Mouse (Mus musculus) embryonic facial prominence, embryonic 10.5 days (tissue): ENCODE measurements around the gene Bmp8a. TPM values are rescaled to one million over a fixed set of nuclear protein-coding genes. Genes with fewer than 3 reads are reported as not detected.
A peak's percentile ranks its signal among the peaks of the same experiment; 100 is the strongest.
"Not testable (repeated sequence)": the region's sequence is repeated elsewhere in the genome, so short reads cannot be mapped to it uniquely, and the experiment has no call there.

Experiments
- DNase-seq: peaks from one replicate; pipeline ENCODE4 v3.0.0-alpha.2; 2017; ENCODE audit warnings: low spot score
- H3K27ac ChIP-seq: fragments of 300-500 bp; sonication (generic); replicated peaks from 2 replicates; pipeline ENCODE4 v1.5.1; 2016; ENCODE audit warnings: mild to moderate bottlenecking
- H3K27me3 ChIP-seq: fragments of 300-500 bp; sonication (generic); replicated peaks from 2 replicates; pipeline ENCODE4 v1.6.1; 2016; ENCODE audit warnings: low read depth, mild to moderate bottlenecking; ENCODE audit not compliant: poor library complexity, severe bottlenecking
- H3K36me3 ChIP-seq: fragments of 300-500 bp; sonication (generic); replicated peaks from 2 replicates; pipeline ENCODE4 v1.6.1; 2016; ENCODE audit warnings: mild to moderate bottlenecking, moderate library complexity
- H3K4me1 ChIP-seq: fragments of 300-500 bp; sonication (generic); 2 replicates; pipeline ENCODE4 v1.6.1; 2016
- H3K4me3 ChIP-seq: fragments of 300-500 bp; sonication (generic); 2 replicates; pipeline ENCODE4 v1.5.1; 2016; ENCODE audit warnings: mild to moderate bottlenecking, moderate library complexity
- H3K9me3 ChIP-seq: fragments of 300-500 bp; sonication (generic); 2 replicates; pipeline ENCODE4 v1.6.1; 2016; ENCODE audit warnings: mild to moderate bottlenecking
- WGBS: fragments of 180-500 bp; shearing (Covaris S2); methylation state at CpG from one replicate; pipeline ENCODE4 v1.1.7; 2016; 5-methylcytosine and 5-hydroxymethylcytosine counted together
- polyA plus RNA-seq: library from polyadenylated mRNA; unstranded; fragments of >200 nt; fragmentation: Nextera tagmentation; extraction: Ambion mirVana; gene quantifications from 2 replicates; pipeline ENCODE4 v1.2.1, GENCODE M21; 2016

Gene Bmp8a
- polyA plus RNA-seq, 1 experiment from 2014 or later: not detected

DNA sequence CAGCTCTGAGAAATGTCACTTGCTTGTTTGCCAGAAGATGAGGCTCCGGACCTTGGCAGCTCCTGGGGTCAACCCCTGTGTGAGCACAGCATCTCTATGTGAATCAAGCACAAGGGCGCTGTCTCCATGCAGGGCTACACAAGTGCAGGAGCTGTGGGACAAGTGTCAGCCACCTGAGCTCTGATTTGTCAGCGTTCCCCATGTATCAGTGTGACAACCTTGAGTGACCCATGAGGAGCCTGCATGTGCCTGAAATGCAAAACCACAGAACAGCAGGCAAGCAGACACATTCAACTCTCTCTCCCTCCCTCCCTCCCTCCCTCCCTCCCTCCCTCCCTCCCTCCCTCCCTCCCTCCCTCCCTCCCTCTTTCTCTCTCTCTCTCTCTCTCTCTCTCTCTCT, 15.4 kb downstream of the Bmp8a start:
- 44% methylated on average over 3 of the region's 3 CpGs for WGBS
- no peak for DNase-seq
- Histone ChIP-seq H3K9me3 (0 out of 2 replicates have a peak, but pooled peaks cover 1% of the 10 kb centered on the region), H3K4me1 (peaks cover 10% of the 10 kb centered on the region; the same call in 1 of the 2 replicates), H3K27me3 (peaks cover 27% of the 10 kb centered on the region), H3K4me3 (no peak overlapping the region), H3K36me3 (no peaks in the 10 kb centered on the region), H3K27ac (no peak overlapping the region)

DNA sequence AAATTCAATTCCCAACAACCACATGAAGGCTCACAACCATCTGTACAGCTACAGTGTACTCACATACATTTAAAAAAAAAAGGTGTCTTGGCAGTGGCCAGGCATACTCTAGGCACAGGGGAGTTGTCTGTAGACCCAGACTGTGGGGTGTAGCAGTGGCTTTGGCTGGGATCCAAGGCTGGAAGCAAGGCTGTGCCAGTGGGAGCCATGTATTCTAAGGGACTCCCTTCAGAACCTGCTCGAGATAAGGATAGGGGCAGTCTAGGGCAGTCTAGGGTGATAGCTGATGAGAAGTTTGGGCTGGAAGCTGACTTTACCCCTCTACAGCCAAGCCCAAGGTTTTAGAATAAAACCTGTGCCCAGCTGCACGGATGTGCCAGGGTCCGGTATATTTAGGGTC, 17.0 kb downstream of the Bmp8a start:
- WGBS: 89% methylated on average over 3 of the region's 3 CpGs
- Histone ChIP-seq H3K9me3 (0 out of 2 replicates have a peak, but pooled peaks cover 5% of the 10 kb centered on the region), H3K27ac (no peak overlapping the region), H3K4me1 (peaks cover 10% of the 10 kb centered on the region; the same call in 1 of the 2 replicates), H3K4me3 (no peak overlapping the region), H3K36me3 (no peaks in the 10 kb centered on the region), H3K27me3 (peaks cover 38% of the 10 kb centered on the region)
- no peak for DNase-seq

DNA sequence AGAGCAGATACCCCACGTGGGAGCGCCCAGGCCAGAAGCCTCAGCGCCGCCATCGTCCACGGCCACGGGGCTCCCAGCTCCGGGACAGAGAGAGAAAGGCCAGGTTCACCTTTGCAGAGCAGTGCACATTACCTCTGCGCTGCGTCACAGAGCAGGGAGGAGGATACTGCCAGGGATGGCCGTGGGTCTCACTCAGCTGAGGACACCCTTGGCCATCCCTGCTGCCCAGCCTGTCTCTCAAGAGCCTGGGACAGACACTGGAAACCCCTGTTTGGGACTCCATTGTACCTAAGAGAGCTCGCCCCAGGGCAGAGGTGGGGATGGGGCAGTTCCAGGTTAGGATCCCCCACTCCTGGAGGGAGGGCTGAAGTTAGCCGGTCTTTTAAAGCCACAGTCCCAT, 19.5 kb downstream of the Bmp8a start, which contains the start of gene Oxct2a:
Gene Oxct2a, minus strand, starts transcription at position 101 of the 400 bp plus-strand sequence.
- H3K36me3 ChIP-seq: no peaks in the 10 kb centered on the region
- no peak within 1 kb of the TSS for H3K27ac ChIP-seq
- 0 out of 2 replicates have a peak, but pooled peaks cover 5% of the 10 kb centered on the region for H3K9me3 ChIP-seq
- WGBS: 9% methylated on average over 13 of the region's 13 CpGs
- H3K27me3 ChIP-seq: peaks cover 38% of the 10 kb centered on the region
- peak within 1 kb of the TSS; percentile 44 for H3K4me3 ChIP-seq
- peaks cover 18% of the 10 kb centered on the region for H3K4me1 ChIP-seq
- DNase-seq: peak; percentile 37

DNA sequence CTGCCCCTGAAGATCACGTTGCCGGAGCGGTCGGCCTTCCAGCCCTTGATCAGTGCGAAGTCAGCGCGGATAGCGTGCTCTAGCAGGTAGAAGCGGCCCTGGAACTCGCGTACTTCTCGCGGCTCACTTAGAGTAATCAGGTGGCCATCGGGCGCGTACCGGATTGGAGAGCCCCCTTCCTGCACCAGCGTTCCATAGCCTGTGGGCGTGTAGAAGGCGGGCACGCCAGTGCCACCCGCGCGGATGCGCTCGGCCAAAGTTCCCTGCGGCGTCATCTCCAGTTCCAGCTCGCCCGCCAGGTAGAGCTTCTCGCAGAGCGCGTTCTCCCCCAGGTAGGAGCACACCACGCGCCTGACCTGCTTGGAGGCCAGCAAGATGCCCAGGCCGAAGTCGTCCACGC, 20.1 kb downstream of the Bmp8a start:
- peaks cover 38% of the 10 kb centered on the region for H3K27me3 ChIP-seq
- not testable (repeated sequence) for H3K36me3 ChIP-seq, H3K9me3 ChIP-seq, H3K27ac ChIP-seq
- peaks cover 18% of the 10 kb centered on the region for H3K4me1 ChIP-seq
- H3K4me3 ChIP-seq: peak overlapping the region; percentile 44
- WGBS: 15% methylated on average over 33 of the region's 38 CpGs
- DNase-seq: peak; percentile 32

DNA sequence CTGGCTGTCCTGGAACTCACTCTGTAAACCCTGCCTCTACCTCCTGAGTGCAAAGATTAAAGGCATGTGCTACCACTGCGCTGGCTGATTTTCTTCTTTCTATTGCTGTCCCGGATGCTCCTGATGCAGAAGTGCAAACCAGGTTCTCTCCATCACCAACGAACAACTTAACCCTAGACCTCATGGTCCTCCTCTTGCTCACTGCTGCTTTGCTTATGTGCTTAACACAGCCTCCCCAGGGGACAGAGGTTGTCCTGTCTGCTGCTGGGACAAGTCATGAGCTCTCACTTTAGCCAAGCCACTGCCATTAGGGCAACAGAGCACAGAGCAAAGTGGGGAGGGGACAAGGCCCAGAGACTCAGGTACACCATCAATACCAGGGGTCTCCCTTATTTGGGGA, 28.6 kb downstream of the Bmp8a start:
- peaks cover 19% of the 10 kb centered on the region for H3K4me1 ChIP-seq
- 85% methylated on average over 3 of the region's 3 CpGs for WGBS
- no peak for DNase-seq
- H3K9me3 ChIP-seq: 0 out of 2 replicates have a peak, but pooled peaks cover 3% of the 10 kb centered on the region
- no peak overlapping the region for H3K4me3 ChIP-seq
- H3K27ac ChIP-seq: no peak overlapping the region
- no peaks in the 10 kb centered on the region for H3K27me3 ChIP-seq
- H3K36me3 ChIP-seq: peaks cover 3% of the 10 kb centered on the region; the same call in 1 of the 2 replicates

DNA sequence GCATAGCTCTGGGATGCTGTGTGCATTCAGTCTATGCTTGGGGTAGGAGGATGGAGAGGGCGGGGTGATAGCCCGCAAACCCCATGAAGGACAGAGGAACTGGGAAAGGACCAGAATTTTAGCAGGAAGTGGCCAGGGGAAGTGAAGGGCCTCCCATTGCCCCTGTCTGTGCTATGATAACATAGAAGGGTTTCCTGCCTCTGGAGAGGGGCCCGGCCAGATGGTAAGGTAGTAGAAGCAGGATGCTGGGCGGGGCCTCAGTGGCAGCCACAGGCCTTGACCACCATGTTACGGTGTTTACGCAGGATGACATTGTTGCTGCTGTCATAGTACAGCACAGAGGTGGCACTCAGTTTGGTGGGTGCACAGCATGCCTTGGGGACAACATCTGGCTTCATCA, 30.0 kb downstream of the Bmp8a start:
- 0 out of 2 replicates have a peak, but pooled peaks cover 3% of the 10 kb centered on the region for H3K9me3 ChIP-seq
- H3K27ac ChIP-seq: no peak overlapping the region
- peaks cover 23% of the 10 kb centered on the region for H3K4me1 ChIP-seq
- no peaks in the 10 kb centered on the region for H3K27me3 ChIP-seq
- WGBS: 81% methylated on average over 6 of the region's 6 CpGs
- peaks cover 3% of the 10 kb centered on the region; the same call in 1 of the 2 replicates for H3K36me3 ChIP-seq
- no peak overlapping the region for H3K4me3 ChIP-seq
- DNase-seq: no peak

DNA sequence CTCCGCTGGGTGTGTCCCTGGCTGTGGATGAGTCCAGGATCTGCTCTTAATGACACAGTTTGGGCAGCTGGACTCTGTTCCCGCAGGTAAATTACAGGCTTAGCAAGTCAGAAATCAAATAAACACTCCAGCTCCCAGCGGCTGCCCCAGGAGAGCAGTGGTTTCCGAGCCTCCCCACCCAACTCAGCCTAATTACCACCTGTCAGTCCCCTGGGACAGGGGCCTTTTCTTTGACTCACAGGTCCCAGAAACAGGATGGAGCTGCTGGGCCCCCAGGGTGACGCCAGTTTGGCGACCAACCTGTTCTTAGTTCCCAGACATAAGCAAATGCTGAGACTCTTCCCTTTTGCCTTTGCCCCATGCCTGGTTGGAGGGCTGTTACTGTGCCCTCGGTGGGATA, 31.2 kb downstream of the Bmp8a start:
- H3K4me1 ChIP-seq: peaks cover 25% of the 10 kb centered on the region
- no peak overlapping the region for H3K27ac ChIP-seq
- WGBS: 74% methylated on average over 7 of the region's 7 CpGs
- DNase-seq: no peak
- H3K4me3 ChIP-seq: no peak overlapping the region
- H3K36me3 ChIP-seq: peaks cover 7% of the 10 kb centered on the region
- no peaks in the 10 kb centered on the region for H3K27me3 ChIP-seq
- H3K9me3 ChIP-seq: 0 out of 2 replicates have a peak, but pooled peaks cover 3% of the 10 kb centered on the region

DNA sequence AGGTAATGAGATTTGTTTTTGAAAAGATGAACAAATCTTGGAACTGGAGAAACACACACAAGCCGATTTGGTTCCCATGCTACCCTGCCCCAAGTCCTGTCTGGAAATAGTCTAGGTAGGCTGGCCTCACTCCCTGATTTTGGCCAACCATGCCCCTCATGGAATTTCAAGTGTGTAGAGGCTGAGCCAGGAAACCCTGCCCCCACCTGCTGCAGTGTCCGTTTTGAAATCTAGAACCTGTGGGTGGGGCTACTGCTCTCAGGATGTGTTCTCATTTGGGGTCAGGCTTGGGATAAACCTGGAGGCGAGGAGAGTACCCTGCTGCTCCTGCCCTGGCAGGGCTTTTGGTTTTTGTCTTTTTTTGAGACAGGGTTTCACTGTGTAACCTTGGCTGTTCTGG, 34.8 kb downstream of the Bmp8a start:
- 62% methylated on average over 3 of the region's 3 CpGs for WGBS
- H3K27ac ChIP-seq: no peak overlapping the region
- no peak overlapping the region for H3K4me3 ChIP-seq
- H3K9me3 ChIP-seq: 0 out of 2 replicates have a peak, but pooled peaks cover 5% of the 10 kb centered on the region
- H3K36me3 ChIP-seq: peaks cover 30% of the 10 kb centered on the region
- no peaks in the 10 kb centered on the region for H3K27me3 ChIP-seq
- no peak for DNase-seq
- H3K4me1 ChIP-seq: peaks cover 19% of the 10 kb centered on the region

DNA sequence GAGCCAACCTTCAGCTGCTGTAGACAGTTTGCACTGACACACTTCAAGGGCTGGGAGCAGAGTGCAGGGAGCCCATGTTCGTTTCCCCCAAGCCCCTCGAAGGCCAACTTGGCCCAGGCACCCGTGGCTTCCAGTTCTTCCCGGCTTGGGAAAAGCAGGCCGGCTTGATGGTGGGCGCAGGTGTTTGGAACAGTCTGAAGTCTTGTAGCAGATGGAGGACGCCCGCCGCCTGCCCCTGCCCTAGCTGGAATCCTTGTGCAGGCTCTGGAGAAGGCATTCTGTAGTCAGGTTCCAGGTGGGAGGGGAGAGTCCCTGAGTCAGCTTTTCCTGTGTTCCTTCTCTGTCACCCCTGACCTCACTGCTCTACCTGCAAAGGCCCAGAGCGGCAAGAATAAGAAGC, 36.1 kb downstream of the Bmp8a start:
- H3K4me1 ChIP-seq: peaks cover 12% of the 10 kb centered on the region; the same call in 1 of the 2 replicates
- H3K27ac ChIP-seq: no peak overlapping the region
- H3K9me3 ChIP-seq: 0 out of 2 replicates have a peak, but pooled peaks cover 5% of the 10 kb centered on the region
- H3K36me3 ChIP-seq: peaks cover 43% of the 10 kb centered on the region
- no peak for DNase-seq
- WGBS: 91% methylated on average over 10 of the region's 10 CpGs
- H3K27me3 ChIP-seq: no peaks in the 10 kb centered on the region
- no peak overlapping the region for H3K4me3 ChIP-seq

DNA sequence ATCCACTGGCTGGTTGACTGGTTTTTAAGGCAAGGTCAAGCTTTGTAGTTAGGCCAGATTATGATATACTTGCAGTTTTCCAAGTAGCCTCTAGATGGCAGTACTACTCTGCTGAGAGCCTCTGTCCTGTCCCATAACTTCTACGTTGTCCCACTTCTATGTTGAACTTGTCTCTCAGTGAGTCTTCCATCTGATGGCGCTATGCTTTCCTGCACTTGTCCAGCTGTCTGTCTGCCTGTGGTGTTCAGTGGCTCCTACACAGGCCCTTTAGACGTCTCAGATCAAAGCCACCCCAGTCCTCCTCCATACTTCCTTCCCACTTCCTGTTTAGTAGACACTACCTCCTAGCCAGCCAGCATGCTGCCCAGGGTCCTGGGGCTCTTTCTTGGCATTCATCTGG, 37.3 kb downstream of the Bmp8a start:
- Histone ChIP-seq H3K27ac (no peak overlapping the region), H3K36me3 (peaks cover 53% of the 10 kb centered on the region), H3K4me1 (peaks cover 8% of the 10 kb centered on the region; the same call in 1 of the 2 replicates), H3K4me3 (no peak overlapping the region), H3K9me3 (0 out of 2 replicates have a peak, but pooled peaks cover 2% of the 10 kb centered on the region), H3K27me3 (no peaks in the 10 kb centered on the region)
- WGBS: 40% methylated on average over 3 of the region's 3 CpGs
- peak; percentile 32 for DNase-seq

DNA sequence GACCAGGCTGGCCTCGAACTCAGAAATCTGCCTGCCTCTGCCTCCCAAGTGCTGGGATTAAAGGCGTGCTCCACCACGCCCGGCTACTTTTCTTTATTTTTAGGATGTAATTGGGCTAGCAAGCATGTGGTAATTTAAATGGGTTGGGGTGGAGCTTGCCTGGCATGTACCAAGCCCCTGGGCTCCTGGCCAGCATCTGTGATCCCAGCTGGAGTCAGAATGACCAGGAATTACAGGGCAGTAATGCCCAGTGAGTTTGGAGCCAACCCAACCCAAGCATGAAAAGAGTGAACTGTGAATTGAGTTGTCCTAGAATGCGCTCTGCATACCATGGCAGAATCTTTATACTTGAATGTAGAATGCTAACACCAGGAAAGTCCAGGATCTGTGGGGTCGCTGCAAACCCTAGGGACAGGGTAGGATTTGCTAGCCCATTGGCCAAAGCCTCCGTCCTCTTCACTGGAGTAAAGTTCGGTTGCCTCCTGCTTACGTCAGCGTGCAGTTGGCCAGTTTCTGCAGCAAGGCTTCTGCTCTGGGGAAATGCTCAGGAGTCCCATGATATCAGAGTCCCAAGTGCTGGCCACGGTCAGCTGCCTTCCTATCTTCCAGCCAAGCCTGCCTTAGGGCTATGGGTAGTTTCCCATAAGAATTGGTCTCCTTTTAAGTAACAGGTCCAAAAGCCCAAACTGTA, 43.9 kb downstream of the Bmp8a start:
- 95% methylated on average over 11 of the region's 11 CpGs for WGBS
- DNase-seq: no peak
- Histone ChIP-seq H3K9me3 (0 out of 2 replicates have a peak, but pooled peaks cover 2% of the 10 kb centered on the region), H3K4me3 (no peak overlapping the region), H3K4me1 (no peaks in the 10 kb centered on the region), H3K36me3 (peaks cover 99% of the 10 kb centered on the region), H3K27ac (no peak overlapping the region), H3K27me3 (no peaks in the 10 kb centered on the region)

DNA sequence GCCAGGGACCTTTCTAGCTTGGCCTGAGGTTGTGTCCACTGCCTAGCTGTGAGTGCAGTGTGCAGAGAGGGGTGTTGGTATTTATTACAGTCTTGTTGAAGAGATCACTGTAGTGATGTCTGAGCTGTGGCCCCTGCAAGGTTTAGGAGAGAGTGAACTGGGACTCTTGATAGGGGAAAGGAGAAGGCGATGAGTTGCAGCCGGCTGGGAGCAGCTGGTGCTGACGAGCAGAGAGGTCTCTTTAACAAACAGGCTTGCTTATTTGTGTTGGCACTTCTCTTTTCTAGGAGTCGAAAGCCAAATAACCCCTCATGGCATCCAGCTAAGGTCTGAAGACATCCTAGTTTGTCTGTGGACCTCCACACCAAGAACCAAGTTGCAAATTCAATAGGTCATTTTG, 44.8 kb downstream of the Bmp8a start:
- no peak overlapping the region for H3K4me3 ChIP-seq
- H3K27ac ChIP-seq: no peak overlapping the region
- H3K4me1 ChIP-seq: no peaks in the 10 kb centered on the region
- DNase-seq: no peak
- H3K36me3 ChIP-seq: peaks cover 99% of the 10 kb centered on the region
- no peaks in the 10 kb centered on the region for H3K9me3 ChIP-seq
- no peaks in the 10 kb centered on the region for H3K27me3 ChIP-seq
- WGBS: 88% methylated on average over 4 of the region's 4 CpGs
